Mouse (Mus musculus) adrenal gland, postnatal 36 days (tissue): ENCODE results near the gene Grem2. TPM values are rescaled to one million over a fixed set of nuclear protein-coding genes. Genes with fewer than 3 reads are reported as not detected.

Source experiments
- DNase-seq, 2 experiments: peaks; one replicate each; pipeline ENCODE4 v3.0.0; 2021; ENCODE audit warnings: mixed read lengths in 1 of 2
- total RNA-seq, 2 experiments: library from RNA; stranded (reverse); gene quantifications; 2 replicates each; pipeline ENCODE4 v1.2.3; 2021

Gene Grem2
- total RNA-seq, 2 experiments from 2014 or later = 0.66 to 0.86 TPM

- DNase-seq = no peak
These were observed 133.0 kb downstream of the Grem2 start for GRCm38 (mm10) chr1:174788617-174789016.
